Mouse (Mus musculus) frontal cortex, adult 2 months (tissue): ENCODE measurements around the gene Rnf168. TPM values are rescaled to one million over a fixed set of nuclear protein-coding genes. Genes with fewer than 3 reads are reported as not detected.
A peak's percentile ranks its signal among the peaks of the same experiment; 100 is the strongest.
"Not testable (repeated sequence)": the region's sequence is repeated elsewhere in the genome, so short reads cannot be mapped to it uniquely, and the experiment has no call there.

Experiments
- DNase-seq, 2 experiments: peaks; one replicate each; pipeline ENCODE4 v3.0.0; 2022; ENCODE audit warnings: low spot score in 1 of 2; ENCODE audit errors: extremely low spot score in 1 of 2
- polyA plus RNA-seq: library from polyadenylated mRNA; depleted of rRNA; stranded (reverse); fragments of >200 nt; gene quantifications from 2 replicates; pipeline ENCODE4 v1.2.3, GENCODE M21; 2012; rRNA removed

Gene Rnf168
- 15.5 and 16.9 TPM in 2 replicates for polyA plus RNA-seq

DNA sequence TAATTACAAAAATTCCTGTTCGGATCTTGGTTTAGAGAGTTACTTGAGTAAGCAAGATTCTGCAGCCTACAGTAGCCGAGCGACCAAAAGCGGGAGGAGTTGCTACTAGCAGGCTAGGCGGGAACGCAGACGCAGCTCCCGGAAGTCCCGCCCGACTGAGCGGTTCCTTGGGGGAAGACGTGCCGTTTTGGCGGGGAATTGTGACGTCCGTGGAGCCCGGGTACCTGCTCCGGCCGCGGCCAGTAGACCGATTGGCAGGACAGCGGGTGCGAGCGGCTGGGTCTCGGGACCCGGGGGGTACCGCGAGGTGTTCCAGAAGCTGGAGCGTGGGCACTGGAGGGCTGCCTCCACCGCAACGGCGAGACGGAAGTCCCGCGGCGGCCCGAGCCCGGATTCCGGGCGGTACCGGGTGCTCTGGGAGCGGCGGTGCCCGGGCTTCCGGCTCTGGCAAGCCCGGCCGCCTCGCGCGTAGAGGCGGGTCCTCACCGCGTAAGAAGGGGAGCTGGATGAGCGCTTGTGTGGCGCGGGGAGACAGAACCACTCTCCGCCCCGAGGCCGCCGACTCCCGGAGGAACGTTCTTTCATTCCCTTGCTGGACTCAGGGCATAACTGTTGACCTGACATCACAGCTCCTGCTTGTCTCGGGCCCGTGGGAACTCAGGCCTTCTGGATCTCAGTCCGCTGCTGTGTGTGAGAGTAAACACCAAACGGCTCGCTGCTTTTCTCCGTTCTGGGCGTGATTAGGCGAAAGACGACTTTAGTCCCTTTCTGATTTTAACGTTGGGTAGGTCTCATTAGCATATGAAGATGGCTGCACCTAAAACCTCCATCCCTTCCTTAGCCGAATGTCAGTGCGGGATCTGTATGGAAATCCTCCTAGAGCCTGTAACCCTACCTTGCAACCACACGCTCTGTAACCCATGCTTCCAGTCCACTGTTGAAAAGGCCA lies at the start of gene Rnf168:
Gene Rnf168 (plus strand): TSS at position 152 of the 949 bp plus-strand sequence.
- DNase-seq: peak; percentile 81 to 94

- not testable (repeated sequence) for DNase-seq
Observed at GRCm38 (mm10) chr16:32232050-32232449, 45.2 kb upstream of the Rnf168 start.

GRCm38 (mm10) chr16:32237930-32238680 lies 39.2 kb upstream of the Rnf168 start:
- DNase-seq: no peak

DNA sequence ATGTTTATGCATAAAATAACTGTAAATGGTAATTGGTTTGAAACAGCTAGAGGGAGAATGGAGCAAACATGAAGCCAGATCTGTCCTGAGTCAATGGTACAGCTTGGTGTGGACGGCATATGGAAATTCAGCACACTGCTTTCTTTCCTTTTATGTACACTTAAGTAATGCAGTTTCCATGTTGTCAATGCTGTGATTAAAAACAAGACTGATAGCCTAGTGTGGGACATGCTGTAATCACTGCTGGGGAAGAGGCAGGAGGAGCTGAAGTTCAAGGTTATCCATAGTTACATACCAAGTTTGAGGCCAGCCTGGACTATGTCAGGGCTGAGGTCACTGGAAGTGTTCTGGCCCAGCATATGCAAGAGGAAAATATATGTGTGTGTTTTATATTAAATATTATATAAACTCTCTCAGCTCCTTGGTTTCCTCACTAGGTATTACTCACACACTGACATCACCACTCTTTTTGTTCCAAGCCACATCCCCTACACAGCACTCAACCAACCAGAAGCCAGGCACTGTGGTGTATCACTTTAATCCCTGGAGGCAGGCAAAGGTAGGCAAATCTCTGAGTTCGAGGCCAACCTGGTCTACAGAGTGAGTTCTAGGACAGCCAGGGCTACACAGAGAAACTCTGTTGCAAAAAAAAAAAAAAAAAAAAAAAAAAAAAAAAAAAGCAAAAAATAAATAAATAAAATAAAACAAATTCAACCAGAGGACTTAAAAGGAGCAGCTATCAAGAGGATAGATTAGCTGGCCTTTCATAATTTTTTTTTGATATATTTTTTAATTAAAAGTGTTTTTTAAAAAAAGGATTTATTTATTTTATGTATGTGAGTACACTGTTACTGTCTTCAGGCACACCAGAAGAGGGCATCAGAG lies 37.6 kb upstream of the Rnf168 start:
- no peak for DNase-seq

DNA sequence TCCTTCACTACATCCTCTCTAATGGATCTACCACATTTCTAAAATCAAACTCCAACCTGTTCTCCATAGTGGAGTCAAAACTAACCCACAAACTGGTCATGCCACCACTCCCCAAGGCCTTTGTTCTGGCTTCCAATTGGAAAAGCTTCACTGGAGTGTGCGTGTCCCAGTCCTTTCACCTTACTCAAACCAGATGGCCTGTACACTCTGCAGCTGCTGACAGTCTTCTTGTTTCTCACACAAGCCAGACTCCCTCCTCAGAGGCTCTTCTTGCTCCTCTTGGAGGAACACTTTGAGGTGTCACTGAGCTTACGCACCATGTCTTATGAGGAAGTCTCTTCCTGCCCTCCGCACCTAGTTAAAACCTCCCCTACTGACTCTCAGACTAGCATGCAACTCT lies 33.4 kb upstream of the Rnf168 start:
- no peak for DNase-seq

- peak in 1 of 2 experiments; percentile 44 for DNase-seq
Observed at GRCm38 (mm10) chr16:32246351-32246791, 30.9 kb upstream of the Rnf168 start.

GRCm38 (mm10) chr16:32246952-32247370 lies 30.3 kb upstream of the Rnf168 start, which contains the start of the genes Fbxo45 and Wdr53:
Fbxo45 (minus strand) TSS chr16:32247158.
Wdr53 (plus strand) TSS chr16:32247227.
- DNase-seq: peak; percentile 97 to 98

DNA sequence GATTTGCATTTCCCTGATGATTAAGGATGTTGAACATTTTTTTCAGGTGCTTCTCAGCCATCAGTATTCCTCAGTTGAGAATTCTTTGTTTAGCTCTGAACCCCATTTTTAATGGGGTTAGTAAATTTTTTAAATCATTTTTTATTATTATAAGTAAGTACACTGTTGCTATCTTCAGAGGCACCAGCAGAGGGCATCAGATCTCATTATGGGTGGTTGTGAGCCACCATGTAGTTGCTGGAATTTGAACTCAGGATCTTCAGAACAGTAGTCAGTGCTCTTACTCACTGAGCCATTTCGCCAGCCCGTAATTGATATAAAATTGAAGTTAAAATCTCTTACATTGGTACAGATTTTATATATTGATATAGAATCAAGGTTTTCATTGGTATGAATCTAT lies 13.0 kb upstream of the Rnf168 start:
- DNase-seq: not testable (repeated sequence)

DNA sequence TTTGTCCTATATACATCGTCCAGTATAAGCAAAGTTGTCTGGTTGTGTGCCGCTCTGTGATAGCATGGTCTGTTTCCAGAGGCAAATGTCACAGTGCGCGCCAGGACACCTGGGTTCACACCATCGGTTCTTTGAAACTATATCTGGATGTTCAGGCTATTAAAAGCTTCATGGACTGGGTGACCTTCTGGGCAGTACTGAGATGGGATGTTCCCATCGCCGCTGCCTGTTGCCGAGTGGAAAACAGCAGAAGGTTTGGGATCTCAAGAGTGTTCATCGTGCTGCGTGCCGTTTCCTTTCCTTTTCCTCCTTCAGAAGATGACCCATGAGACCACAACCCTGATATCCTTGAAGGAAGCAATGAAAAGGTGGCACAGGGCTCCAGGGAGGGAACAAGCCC lies 6.0 kb upstream of the Rnf168 start, which contains the start of gene Smco1:
Gene Smco1 (plus strand): TSS at position 178 of the 400 bp plus-strand sequence.
- no peak for DNase-seq

DNA sequence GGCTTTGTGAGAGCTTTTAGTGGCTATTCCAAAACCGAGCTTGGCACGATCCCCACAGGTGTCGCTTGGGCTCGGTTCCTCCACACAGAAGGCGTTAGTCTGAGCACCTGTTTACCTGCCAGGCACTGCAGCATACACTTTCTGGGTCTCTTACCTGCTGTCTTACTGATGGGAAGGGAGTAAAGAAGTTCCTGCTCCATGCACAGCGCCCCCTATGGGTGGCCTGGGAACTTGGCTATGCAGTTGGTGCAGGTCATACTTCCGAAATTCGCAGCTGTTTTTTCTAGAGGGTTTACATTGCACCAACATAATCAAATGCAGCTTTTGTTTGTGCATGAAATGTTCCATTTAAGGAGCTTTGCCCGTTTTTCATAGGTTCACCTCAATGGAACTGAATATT lies 3.9 kb upstream of the Rnf168 start:
- DNase-seq: no peak

GRCm38 (mm10) chr16:32275041-32275440 lies 2.2 kb upstream of the Rnf168 start:
- no peak for DNase-seq

GRCm38 (mm10) chr16:32275830-32276229 lies 1.4 kb upstream of the Rnf168 start:
- no peak for DNase-seq

DNA sequence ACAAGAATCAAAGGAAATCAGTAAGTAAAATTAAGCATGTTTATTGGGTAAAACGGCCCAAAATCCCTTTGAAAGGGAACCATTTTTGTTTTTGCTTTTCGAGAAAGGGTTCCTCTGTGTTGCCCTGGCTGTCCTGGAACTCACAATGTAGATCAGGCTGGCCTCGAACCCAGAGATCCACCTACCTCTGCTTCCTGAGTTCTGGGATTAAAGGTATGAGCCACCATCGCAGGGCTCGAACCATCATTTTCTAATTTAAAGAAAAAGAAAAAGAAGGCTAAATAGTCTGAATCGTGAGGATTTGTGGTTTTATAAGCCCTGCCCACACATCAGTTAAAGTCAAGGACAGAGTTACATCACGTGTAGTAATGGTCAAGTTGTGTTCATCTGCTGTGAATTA lies 1.1 kb downstream of the Rnf168 start:
- DNase-seq: no peak

DNA sequence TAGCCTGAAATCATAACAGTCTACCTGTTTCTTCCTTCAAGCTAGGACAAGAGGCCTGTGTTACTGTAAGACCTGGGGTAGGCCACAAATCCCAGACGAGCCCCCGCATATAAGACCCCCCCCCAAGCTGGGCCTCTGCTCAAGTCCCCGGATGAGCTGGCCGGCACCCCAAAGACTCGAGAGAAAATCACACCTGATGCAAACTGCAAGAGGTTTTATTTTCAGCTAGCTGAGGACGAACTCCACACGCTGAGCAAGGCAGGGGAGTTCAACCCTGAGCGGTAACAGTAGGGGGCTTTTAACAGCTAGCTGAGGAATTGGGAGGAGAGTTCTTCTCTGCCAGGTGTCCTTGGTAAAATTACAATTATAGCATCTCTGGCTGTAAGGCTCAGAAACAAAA lies 3.0 kb downstream of the Rnf168 start:
- no peak for DNase-seq

DNA sequence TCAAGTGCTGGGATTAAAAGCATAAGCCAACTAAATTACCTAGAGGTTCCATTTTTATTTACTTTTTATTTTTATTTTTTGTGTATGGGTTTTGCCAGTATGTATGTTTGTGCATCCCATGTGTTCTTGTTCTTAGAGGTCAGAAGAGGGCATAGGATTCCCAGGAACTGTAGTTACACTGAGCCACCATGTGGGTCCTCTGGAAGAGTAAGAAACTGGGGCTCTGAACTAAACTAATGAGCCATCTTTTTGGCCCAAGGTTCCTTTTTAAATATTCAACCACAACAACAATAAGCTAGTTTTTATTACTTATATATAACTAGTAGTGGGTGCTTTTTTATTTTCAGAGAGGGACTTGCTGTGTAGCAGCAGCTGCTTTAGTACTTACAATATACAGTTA lies 5.3 kb downstream of the Rnf168 start:
- DNase-seq: no peak

- DNase-seq: no peak
Observed at GRCm38 (mm10) chr16:32291821-32292220, 14.6 kb downstream of the Rnf168 start.

GRCm38 (mm10) chr16:32299617-32300016 lies 22.4 kb downstream of the Rnf168 start:
- DNase-seq: not testable (repeated sequence)

DNA sequence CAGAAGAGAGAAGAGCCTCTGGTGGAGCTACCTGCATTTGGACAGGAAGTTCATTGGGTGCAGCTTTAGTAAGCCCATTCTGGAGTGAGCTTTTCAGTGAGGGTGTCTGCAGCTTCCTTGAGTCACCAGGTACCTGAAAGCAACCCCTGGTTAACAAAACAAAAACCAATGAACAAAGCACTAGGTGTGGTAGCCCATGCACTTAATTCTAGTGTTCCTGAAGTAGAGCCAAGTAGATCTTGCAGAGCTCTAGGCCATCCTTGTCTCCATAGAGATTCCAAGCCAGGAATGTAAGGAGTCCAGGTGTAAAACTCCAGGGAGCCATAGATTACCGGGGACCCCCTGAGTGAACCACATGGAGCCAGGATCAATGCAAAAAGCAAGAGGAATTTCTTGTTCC lies 25.8 kb downstream of the Rnf168 start:
- DNase-seq: no peak

DNA sequence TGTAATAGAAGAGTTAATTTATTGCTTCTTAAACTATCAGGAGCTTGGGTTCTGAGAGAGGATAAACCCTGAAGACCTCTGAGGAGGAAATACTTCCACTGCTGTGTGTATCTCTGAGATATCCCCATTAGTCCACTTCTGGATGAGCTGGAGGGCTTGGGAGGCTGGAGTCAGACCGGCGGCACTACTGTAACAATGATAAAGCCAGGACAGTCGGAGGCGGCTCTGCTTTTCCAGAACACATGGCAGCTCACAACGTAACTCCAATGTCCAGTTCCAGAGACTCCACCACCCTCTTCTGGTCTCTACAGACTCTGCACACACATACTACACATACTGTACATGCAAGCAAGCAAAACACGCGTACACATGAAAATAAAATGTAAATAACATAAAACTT lies 26.6 kb downstream of the Rnf168 start:
- DNase-seq: no peak

DNA sequence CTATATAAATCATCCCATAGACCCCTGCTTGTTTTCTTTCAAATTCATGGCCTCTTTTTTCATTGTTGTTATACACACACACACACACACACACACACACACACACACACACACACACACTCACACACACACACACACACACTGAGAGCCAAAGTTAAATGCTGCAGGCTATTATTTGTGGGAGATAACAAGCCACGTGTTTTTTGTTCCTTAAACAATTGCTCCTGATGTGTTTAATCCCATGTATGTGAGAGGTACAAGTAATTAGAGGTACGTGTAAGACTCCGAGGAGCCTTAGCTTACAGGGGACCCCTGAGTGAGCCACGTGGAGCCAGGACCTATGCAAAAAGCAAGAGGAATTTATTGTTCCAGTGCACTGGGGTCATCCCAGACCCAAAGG lies 34.7 kb downstream of the Rnf168 start:
- DNase-seq: no peak
